Mouse (Mus musculus): ENCODE data around the gene Rnaseh2a. TPM values are rescaled to one million over a fixed set of nuclear protein-coding genes. Genes with fewer than 3 reads are reported as not detected.

The Rnaseh2a gene
- polyA plus RNA-seq, 1 experiment, result 88.1 TPM

GRCm38 (mm10) chr8:84973803-84974542, 4.4 kb upstream of the Rnaseh2a start:
- TF ChIP-seq CTCF (IDR thresholded peaks at IDR 0.05; ENCODE audit: low read depth, low read length) (peak; percentile 29), POLR2A (IDR thresholded peaks at IDR 0.05; ENCODE audit: insufficient read depth, low read length) (no peak)
- peaks cover 24% of the 10 kb centered on the region for H3K36me3 ChIP-seq (ENCODE audit: control insufficient read depth, insufficient read depth, low read length, poor library complexity, severe bottlenecking)
- H3K4me3 ChIP-seq (ENCODE audit: low read depth, low read length), result no peak overlapping the region
- no peak overlapping the region; the same call in 1 of the 2 replicates for H3K27ac ChIP-seq (ENCODE audit: insufficient read depth, low read length)
- no peaks in the 10 kb centered on the region for H3K27me3 ChIP-seq (ENCODE audit: control insufficient read depth, insufficient read depth, low read length, poor library complexity, severe bottlenecking)
- no peak overlapping the region for H3K9ac ChIP-seq (ENCODE audit: low read depth, poor library complexity, severe bottlenecking)
- no peaks in the 10 kb centered on the region for H3K4me1 ChIP-seq (ENCODE audit: control insufficient read depth, insufficient read depth, low read length)
- no peaks in the 10 kb centered on the region for H3K9me3 ChIP-seq (replicated peaks; ENCODE audit: control insufficient read depth, insufficient read depth, low read length, poor library complexity, severe bottlenecking)

DNA sequence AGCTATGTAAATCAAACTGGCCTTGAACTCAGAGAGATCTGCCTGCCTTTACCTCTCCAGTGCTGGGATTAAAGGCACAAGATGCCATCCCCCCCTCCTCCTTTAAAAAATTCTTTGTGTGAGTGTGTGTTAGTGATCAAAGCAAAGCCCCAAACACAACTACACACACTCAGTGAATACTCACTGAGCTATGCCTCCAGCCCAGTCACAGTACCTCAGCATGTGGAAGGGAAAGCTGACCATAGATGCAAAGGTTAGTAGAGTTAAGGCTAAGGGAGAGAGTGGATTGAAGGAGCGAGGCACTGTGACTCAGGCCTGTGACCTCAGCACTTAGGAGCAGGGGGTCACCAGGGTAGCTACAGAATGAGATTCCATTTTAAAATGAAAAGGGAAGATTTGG, 3.5 kb upstream of the Rnaseh2a start:
- Histone ChIP-seq H3K9ac (ENCODE audit: low read depth, poor library complexity, severe bottlenecking) (no peak overlapping the region), H3K27me3 (ENCODE audit: control insufficient read depth, insufficient read depth, low read length, poor library complexity, severe bottlenecking) (no peaks in the 10 kb centered on the region)

DNA sequence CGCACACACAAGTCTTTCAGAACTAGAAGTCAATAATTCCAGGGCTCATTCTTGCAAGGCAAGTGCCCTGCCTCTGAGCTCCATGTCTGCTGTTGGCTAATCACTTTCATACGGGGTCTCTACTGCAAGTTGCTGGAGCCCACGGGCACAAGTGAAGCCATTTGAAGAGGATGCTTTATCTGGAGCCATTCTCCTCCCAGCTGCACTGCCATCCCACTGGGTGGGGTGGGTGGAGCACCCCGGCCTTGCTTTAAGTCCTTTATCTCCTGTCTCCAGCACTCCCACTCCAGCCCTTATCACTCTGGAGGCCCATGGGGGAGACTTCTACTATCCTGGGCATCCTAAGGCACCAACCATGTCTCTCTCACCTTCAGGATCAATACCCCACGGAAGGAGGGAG, 1.3 kb upstream of the Rnaseh2a start:
- TF ChIP-seq POLR2A (IDR thresholded peaks at IDR 0.05; ENCODE audit: insufficient read depth, low read length) (no peak), CTCF (IDR thresholded peaks at IDR 0.05; ENCODE audit: low read depth, low read length) (no peak)
- peaks cover 4% of the 10 kb centered on the region for H3K4me1 ChIP-seq (ENCODE audit: control insufficient read depth, insufficient read depth, low read length)
- no peak overlapping the region; the same call in 1 of the 2 replicates for H3K4me3 ChIP-seq (ENCODE audit: low read depth, low read length)
- H3K27me3 ChIP-seq (ENCODE audit: control insufficient read depth, insufficient read depth, low read length, poor library complexity, severe bottlenecking), result no peaks in the 10 kb centered on the region
- peak overlapping the region; percentile 82; the same call in 1 of the 2 replicates for H3K9ac ChIP-seq (ENCODE audit: low read depth, poor library complexity, severe bottlenecking)
- no peak overlapping the region for H3K27ac ChIP-seq (ENCODE audit: insufficient read depth, low read length)
- H3K36me3 ChIP-seq (ENCODE audit: control insufficient read depth, insufficient read depth, low read length, poor library complexity, severe bottlenecking), result peaks cover 24% of the 10 kb centered on the region
- H3K9me3 ChIP-seq (replicated peaks; ENCODE audit: control insufficient read depth, insufficient read depth, low read length, poor library complexity, severe bottlenecking), result no peaks in the 10 kb centered on the region

More for the DNA sequence above, 3.5 kb upstream of the Rnaseh2a start:
- Histone ChIP-seq H3K4me1 (ENCODE audit: control insufficient read depth, insufficient read depth, low read length) (no peaks in the 10 kb centered on the region), H3K9me3 (replicated peaks; ENCODE audit: control insufficient read depth, insufficient read depth, low read length, poor library complexity, severe bottlenecking) (no peaks in the 10 kb centered on the region), H3K36me3 (ENCODE audit: control insufficient read depth, insufficient read depth, low read length, poor library complexity, severe bottlenecking) (peaks cover 24% of the 10 kb centered on the region), H3K27ac (ENCODE audit: insufficient read depth, low read length) (no peak overlapping the region), H3K4me3 (ENCODE audit: low read depth, low read length) (no peak overlapping the region)
- no peak for TF ChIP-seq CTCF (IDR thresholded peaks at IDR 0.05; ENCODE audit: low read depth, low read length)
- TF ChIP-seq EP300 (IDR thresholded peaks at IDR 0.05; ENCODE audit: insufficient read depth, low read depth, low read length), result no peak
- no peak for TF ChIP-seq POLR2A (IDR thresholded peaks at IDR 0.05; ENCODE audit: insufficient read depth, low read length)

DNA sequence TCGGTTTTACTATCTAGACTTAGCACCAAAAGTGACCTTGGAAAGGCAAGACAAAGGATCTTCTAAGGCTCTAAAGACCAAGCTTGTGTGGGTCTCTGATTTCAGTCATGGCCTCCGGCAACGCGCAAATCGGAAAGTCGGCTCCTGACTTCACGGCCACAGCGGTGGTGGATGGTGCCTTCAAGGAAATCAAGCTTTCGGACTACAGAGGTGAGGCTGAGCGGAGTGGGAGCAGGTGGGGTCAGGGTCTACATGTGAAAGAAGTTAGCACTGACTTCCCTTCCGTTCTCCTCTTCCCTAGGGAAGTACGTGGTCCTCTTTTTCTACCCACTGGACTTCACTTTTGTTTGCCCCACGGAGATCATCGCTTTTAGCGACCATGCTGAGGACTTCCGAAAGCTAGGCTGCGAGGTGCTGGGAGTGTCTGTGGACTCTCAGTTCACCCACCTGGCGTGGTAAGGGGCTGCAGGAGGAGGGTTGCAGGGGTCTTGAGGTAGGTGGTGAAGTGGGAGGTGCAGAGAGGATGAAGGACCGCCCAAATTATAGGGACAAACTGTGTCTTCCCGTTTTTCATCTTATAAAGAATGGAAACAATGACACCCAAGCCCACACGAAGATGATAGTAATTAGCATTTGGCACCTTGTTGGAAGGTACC, 696 bp upstream of the Rnaseh2a start:
- Histone ChIP-seq H3K9ac (ENCODE audit: low read depth, poor library complexity, severe bottlenecking) (peak overlapping the region; percentile 82), H3K27ac (ENCODE audit: insufficient read depth, low read length) (peak overlapping the region; percentile 15; the same call in 1 of the 2 replicates), H3K4me3 (ENCODE audit: low read depth, low read length) (peak overlapping the region; percentile 72), H3K36me3 (ENCODE audit: control insufficient read depth, insufficient read depth, low read length, poor library complexity, severe bottlenecking) (peaks cover 24% of the 10 kb centered on the region), H3K27me3 (ENCODE audit: control insufficient read depth, insufficient read depth, low read length, poor library complexity, severe bottlenecking) (no peaks in the 10 kb centered on the region), H3K4me1 (ENCODE audit: control insufficient read depth, insufficient read depth, low read length) (peaks cover 4% of the 10 kb centered on the region), H3K9me3 (replicated peaks; ENCODE audit: control insufficient read depth, insufficient read depth, low read length, poor library complexity, severe bottlenecking) (no peaks in the 10 kb centered on the region)
- no peak for TF ChIP-seq CTCF (IDR thresholded peaks at IDR 0.05; ENCODE audit: low read depth, low read length)

DNA sequence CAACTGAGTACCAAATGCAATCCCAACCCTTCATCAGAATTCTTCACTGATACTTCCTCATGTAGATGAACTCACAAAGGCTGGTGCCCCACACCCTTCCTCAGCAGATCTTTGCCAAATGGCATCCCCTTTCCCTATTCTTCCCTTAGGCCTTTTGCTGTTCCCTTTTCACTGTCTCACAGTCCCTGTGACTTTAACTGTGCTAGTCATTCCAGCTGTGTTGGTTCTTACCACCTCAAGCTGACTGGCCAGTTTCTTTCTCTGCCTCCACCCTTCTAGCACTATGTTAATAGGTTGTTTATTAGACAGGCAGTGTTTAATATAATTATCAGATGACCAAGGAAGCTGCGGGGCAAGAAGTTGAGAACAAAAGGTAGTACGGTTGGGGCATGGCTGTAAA, 917 bp downstream of the Rnaseh2a start:
- Histone ChIP-seq H3K4me1 (ENCODE audit: control insufficient read depth, insufficient read depth, low read length) (peaks cover 4% of the 10 kb centered on the region), H3K27me3 (ENCODE audit: control insufficient read depth, insufficient read depth, low read length, poor library complexity, severe bottlenecking) (no peaks in the 10 kb centered on the region), H3K4me3 (ENCODE audit: low read depth, low read length) (peak overlapping the region; percentile 72), H3K36me3 (ENCODE audit: control insufficient read depth, insufficient read depth, low read length, poor library complexity, severe bottlenecking) (peaks cover 20% of the 10 kb centered on the region), H3K9me3 (replicated peaks; ENCODE audit: control insufficient read depth, insufficient read depth, low read length, poor library complexity, severe bottlenecking) (no peaks in the 10 kb centered on the region), H3K27ac (ENCODE audit: insufficient read depth, low read length) (peak overlapping the region; percentile 64), H3K9ac (ENCODE audit: low read depth, poor library complexity, severe bottlenecking) (peak overlapping the region; percentile 82)
- no peak for TF ChIP-seq CTCF (IDR thresholded peaks at IDR 0.05; ENCODE audit: low read depth, low read length)
- TF ChIP-seq EP300 (IDR thresholded peaks at IDR 0.05; ENCODE audit: insufficient read depth, low read depth, low read length), result no peak
- no peak for TF ChIP-seq POLR2A (IDR thresholded peaks at IDR 0.05; ENCODE audit: insufficient read depth, low read length)

Data from ES-Bruce4 (cell line).